Mouse (Mus musculus) limb, embryonic 12.5 days (tissue): ENCODE measurements around the gene Ppp1r3c. TPM values are rescaled to one million over a fixed set of nuclear protein-coding genes. Genes with fewer than 3 reads are reported as not detected.
A peak's percentile ranks its signal among the peaks of the same experiment; 100 is the strongest.

ENCODE experiments used
- ATAC-seq: fragments of 200-750 bp; cut with Nextera tagmentation; 2 replicates; pipeline ENCODE4 v1.8.0; 2017; ENCODE audit warnings: low read depth, moderate TSS enrichment; ENCODE audit not compliant: insufficient number of reproducible peaks, insufficient read depth, low FRiP score, low TSS enrichment
- H3K27ac ChIP-seq: fragments of 300-500 bp; sonication (generic); 2 replicates; pipeline ENCODE4 v1.5.1; 2016; ENCODE audit warnings: mild to moderate bottlenecking, moderate library complexity
- H3K27me3 ChIP-seq: fragments of 300-500 bp; sonication (generic); 2 replicates; pipeline ENCODE4 v1.6.1; 2016; ENCODE audit warnings: mild to moderate bottlenecking, moderate library complexity
- H3K36me3 ChIP-seq: fragments of 300-500 bp; sonication (generic); 2 replicates; pipeline ENCODE4 v1.6.1; 2016; ENCODE audit warnings: mild to moderate bottlenecking, moderate library complexity
- H3K4me1 ChIP-seq: fragments of 300-500 bp; sonication (generic); replicated peaks from 2 replicates; pipeline ENCODE4 v1.6.1; 2016
- H3K4me2 ChIP-seq: fragments of 300-500 bp; sonication (generic); 2 replicates; pipeline ENCODE4 v1.6.1; 2016; ENCODE audit warnings: mild to moderate bottlenecking, moderate library complexity
- H3K4me3 ChIP-seq: fragments of 300-500 bp; sonication (generic); replicated peaks from 2 replicates; pipeline ENCODE4 v1.5.1; 2016; ENCODE audit warnings: mild to moderate bottlenecking
- H3K9ac ChIP-seq: fragments of 300-500 bp; sonication (generic); replicated peaks from 2 replicates; pipeline ENCODE4 v1.6.1; 2016; ENCODE audit warnings: mild to moderate bottlenecking, moderate library complexity
- H3K9me3 ChIP-seq: fragments of 300-500 bp; sonication (generic); 2 replicates; pipeline ENCODE4 v1.6.1; 2016; ENCODE audit warnings: mild to moderate bottlenecking, moderate library complexity
- WGBS: fragments of 180-500 bp; shearing (Covaris S2); methylation state at CpG from one replicate; pipeline ENCODE4 v1.1.7; 2016; 5-methylcytosine and 5-hydroxymethylcytosine counted together
- polyA plus RNA-seq: library from polyadenylated mRNA; unstranded; fragments of >200 nt; fragmentation: Nextera tagmentation; extraction: Ambion mirVana; gene quantifications from 2 replicates; pipeline ENCODE4 v1.2.1, GENCODE M21; 2016

Ppp1r3c gene
- polyA plus RNA-seq, 1 experiment from 2014 or later = 4.0 TPM

- Histone ChIP-seq H3K4me3 (no peak overlapping the region), H3K9ac (no peak overlapping the region), H3K27ac (no peak overlapping the region), H3K4me1 (no peaks in the 10 kb centered on the region), H3K4me2 (no peak overlapping the region), H3K36me3 (no peaks in the 10 kb centered on the region), H3K9me3 (no peaks in the 10 kb centered on the region), H3K27me3 (no peaks in the 10 kb centered on the region)
- WGBS = 71% methylated on average over 7 of the region's 7 CpGs
- ATAC-seq = no peak
These were observed 20.2 kb downstream of the Ppp1r3c start for GRCm38 (mm10) chr19:36716221-36716620.

DNA sequence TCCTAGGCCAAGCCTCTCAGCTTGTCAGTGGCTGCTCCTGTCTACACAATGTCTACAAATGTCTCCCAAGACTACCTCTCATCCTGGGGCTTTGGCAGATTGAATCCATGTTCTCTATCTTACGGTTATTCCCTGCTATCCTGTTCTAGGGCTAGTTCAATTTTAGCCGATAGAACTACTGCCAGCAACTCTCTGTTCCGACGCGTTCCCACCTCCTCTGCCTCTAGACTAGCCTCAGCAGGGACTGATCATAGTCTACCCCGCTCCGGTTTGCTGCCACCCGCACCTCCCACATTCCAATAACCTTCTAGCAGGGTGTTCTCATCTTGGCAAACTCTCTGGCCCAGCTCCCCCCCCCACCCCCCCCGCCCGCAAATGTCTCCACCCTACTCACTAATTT lies 20.9 kb downstream of the Ppp1r3c start:
- ATAC-seq = no peak
- Histone ChIP-seq H3K9me3 (no peaks in the 10 kb centered on the region), H3K27ac (no peak overlapping the region), H3K4me1 (no peaks in the 10 kb centered on the region), H3K4me2 (no peak overlapping the region), H3K4me3 (no peak overlapping the region), H3K27me3 (no peaks in the 10 kb centered on the region), H3K9ac (no peak overlapping the region), H3K36me3 (no peaks in the 10 kb centered on the region)
- 90% methylated on average over 10 of the region's 10 CpGs for WGBS

DNA sequence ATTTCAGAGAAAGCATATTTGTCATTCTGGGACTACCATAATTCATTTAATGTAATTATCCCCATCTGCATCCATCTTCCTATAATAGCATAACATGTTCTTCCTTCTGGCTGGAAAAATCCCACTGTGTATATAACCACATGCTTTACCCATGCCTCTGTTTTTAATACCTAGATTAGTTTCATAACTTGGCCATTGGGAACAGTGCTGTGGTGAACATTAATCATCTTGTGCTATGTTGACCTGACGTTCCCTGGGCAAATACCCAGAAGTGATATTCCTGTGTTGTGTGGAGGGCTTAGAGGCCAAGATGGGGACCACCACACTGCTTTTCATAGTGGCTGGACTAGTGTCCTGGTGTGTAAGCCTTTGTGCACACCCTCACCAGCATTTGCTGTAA lies 22.0 kb downstream of the Ppp1r3c start:
- Histone ChIP-seq H3K9ac (no peak overlapping the region), H3K36me3 (no peaks in the 10 kb centered on the region), H3K9me3 (0 out of 2 replicates have a peak, but pooled peaks cover 1% of the 10 kb centered on the region), H3K4me2 (no peak overlapping the region), H3K4me1 (no peaks in the 10 kb centered on the region), H3K27me3 (no peaks in the 10 kb centered on the region), H3K4me3 (no peak overlapping the region), H3K27ac (no peak overlapping the region)
- WGBS = 75% methylated on average over 1 of the region's 1 CpGs
- no peak for ATAC-seq

DNA sequence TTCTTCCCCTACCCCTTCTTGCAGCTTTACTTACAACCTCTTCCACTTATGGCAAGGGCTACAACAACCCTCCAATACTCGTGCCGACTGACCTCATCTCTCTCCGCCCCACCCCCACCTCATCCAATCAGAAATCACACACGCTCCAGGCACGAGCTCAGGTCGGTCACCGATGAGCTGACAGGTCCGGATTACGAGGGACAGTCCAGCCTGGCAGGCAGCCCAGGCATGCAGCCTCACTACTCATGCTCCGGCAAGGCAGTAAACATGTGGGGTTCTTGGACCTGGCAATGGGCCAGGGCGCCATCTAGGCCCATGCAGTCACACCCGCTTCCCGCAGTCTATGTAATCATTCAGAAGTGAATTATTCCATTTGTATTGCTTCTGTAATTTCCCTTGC lies 23.4 kb downstream of the Ppp1r3c start:
- 0 out of 2 replicates have a peak, but pooled peaks cover 4% of the 10 kb centered on the region for H3K9me3 ChIP-seq
- no peaks in the 10 kb centered on the region for H3K36me3 ChIP-seq
- H3K4me3 ChIP-seq = no peak overlapping the region
- 73% methylated on average over 13 of the region's 13 CpGs for WGBS
- H3K9ac ChIP-seq = no peak overlapping the region
- H3K27ac ChIP-seq = no peak overlapping the region
- no peaks in the 10 kb centered on the region for H3K4me1 ChIP-seq
- no peak for ATAC-seq
- no peak overlapping the region for H3K4me2 ChIP-seq
- no peaks in the 10 kb centered on the region for H3K27me3 ChIP-seq

- Histone ChIP-seq H3K4me3 (no peak overlapping the region), H3K4me1 (no peaks in the 10 kb centered on the region), H3K4me2 (no peak overlapping the region), H3K27ac (no peak overlapping the region), H3K36me3 (no peaks in the 10 kb centered on the region), H3K27me3 (no peaks in the 10 kb centered on the region), H3K9me3 (0 out of 2 replicates have a peak, but pooled peaks cover 4% of the 10 kb centered on the region), H3K9ac (no peak overlapping the region)
- 68% methylated on average over 6 of the region's 6 CpGs for WGBS
- no peak for ATAC-seq
These were observed 30.3 kb downstream of the Ppp1r3c start for GRCm38 (mm10) chr19:36706195-36706594.

DNA sequence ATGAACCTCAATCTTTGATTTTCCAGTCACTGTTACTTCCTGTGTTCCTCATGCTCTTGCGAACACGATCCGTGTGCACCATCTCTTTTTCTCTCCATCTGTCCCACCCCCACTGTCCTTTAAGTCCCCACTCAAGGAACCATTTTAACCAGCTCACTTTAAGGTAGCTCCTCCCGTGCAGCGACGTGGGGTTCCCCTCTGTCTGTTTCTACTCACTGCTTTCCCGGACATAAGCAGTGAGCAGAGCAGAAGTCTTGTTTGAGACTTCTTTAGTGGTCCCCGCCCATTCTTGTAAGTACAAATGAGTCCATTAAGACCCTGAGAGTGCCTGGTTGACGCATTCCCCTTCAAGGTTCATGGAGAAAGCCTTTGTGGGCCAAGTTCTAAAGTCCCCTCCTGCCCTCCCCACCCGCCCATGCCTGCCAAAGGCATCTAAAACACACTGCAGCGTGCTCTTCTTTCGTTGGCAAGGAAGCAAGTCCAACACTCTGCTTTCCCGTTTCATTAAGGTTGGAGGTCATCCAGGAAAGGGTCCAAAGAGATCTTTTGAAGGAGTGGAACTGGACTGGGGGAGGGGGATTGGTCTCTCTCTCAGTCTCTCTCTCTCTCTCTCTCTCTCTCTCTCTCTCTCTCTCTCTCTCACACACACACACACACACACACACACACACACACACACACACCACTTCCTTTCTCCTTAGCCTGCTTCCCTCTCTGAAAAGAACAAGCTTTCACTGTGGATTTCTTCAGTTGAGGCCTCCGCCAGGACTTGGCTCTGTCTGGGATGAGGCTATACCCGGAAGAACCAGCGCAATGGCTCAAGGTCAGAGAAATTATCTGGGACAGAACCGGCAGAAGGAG lies 30.9 kb downstream of the Ppp1r3c start:
- Histone ChIP-seq H3K9ac (no peak overlapping the region), H3K4me3 (no peak overlapping the region), H3K27me3 (no peaks in the 10 kb centered on the region), H3K36me3 (no peaks in the 10 kb centered on the region), H3K9me3 (0 out of 2 replicates have a peak, but pooled peaks cover 4% of the 10 kb centered on the region), H3K27ac (0 out of 2 replicates have a peak overlapping the region, but pooled peaks have one; percentile 12), H3K4me2 (no peak overlapping the region), H3K4me1 (0 out of 2 replicates have a peak, but pooled peaks cover 3% of the 10 kb centered on the region)
- no peak for ATAC-seq
- WGBS = 79% methylated on average over 17 of the region's 17 CpGs

DNA sequence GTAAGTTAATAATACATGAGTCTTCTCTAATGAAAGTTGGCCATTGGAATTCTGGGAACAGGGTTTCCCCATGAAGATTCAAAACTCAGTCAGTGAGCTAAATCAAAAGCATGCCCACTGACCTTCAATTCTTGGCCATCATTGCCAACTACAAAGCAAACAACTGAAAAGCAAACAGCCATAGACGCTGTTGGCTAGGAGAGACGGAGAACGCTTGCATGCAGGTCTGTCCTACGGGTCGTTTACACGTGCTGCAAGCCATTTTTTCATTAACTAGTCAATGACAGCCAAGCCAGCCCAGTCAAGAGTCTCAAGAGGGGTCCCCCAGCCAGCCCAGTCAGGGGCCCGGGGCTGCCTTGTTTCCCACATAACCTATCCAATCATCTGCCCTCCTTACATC lies 31.7 kb downstream of the Ppp1r3c start:
- 0 out of 2 replicates have a peak, but pooled peaks cover 3% of the 10 kb centered on the region for H3K4me1 ChIP-seq
- WGBS = 81% methylated on average over 7 of the region's 7 CpGs

GRCm38 (mm10) chr19:36701809-36702622 lies 34.4 kb downstream of the Ppp1r3c start:
- ATAC-seq = no peak
- Histone ChIP-seq H3K27ac (no peak overlapping the region), H3K4me2 (no peak overlapping the region)

More for the DNA sequence above, 31.7 kb downstream of the Ppp1r3c start:
- H3K4me3 ChIP-seq = no peak overlapping the region
- H3K27me3 ChIP-seq = no peaks in the 10 kb centered on the region
- H3K36me3 ChIP-seq = no peaks in the 10 kb centered on the region
- ATAC-seq = no peak
- H3K27ac ChIP-seq = no peak overlapping the region
- no peak overlapping the region for H3K9ac ChIP-seq
- 0 out of 2 replicates have a peak, but pooled peaks cover 4% of the 10 kb centered on the region for H3K9me3 ChIP-seq
- H3K4me2 ChIP-seq = no peak overlapping the region

DNA sequence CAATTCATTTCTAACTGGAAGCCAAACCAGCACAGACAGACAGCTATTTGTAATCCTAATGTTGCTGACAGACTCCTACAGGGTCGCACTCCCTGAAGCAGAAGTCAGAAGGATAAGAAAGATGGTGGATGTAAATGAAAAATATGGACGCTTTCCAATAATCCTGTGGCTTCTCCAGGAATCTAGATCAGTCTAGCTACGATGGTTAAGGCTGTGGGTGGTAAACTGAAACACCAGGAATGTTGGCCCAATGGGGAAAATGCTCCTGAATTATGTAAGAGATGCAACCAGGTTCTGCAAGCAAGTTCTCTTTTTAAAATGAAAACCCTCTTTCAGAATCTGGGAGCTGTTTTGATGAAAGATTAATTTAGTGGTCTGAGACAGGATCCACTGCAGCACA lies 35.1 kb downstream of the Ppp1r3c start:
- no peak overlapping the region for H3K4me3 ChIP-seq
- H3K9me3 ChIP-seq = no peaks in the 10 kb centered on the region
- no peaks in the 10 kb centered on the region for H3K36me3 ChIP-seq
- 77% methylated on average over 3 of the region's 3 CpGs for WGBS
- no peak overlapping the region for H3K4me2 ChIP-seq
- H3K4me1 ChIP-seq = 0 out of 2 replicates have a peak, but pooled peaks cover 3% of the 10 kb centered on the region
- no peak overlapping the region for H3K27ac ChIP-seq
- no peak overlapping the region for H3K9ac ChIP-seq
- ATAC-seq = no peak
- H3K27me3 ChIP-seq = no peaks in the 10 kb centered on the region; the same call in 1 of the 2 replicates

More at GRCm38 (mm10) chr19:36701809-36702622, 34.4 kb downstream of the Ppp1r3c start:
- Histone ChIP-seq H3K9me3 (no peaks in the 10 kb centered on the region), H3K4me1 (0 out of 2 replicates have a peak, but pooled peaks cover 3% of the 10 kb centered on the region), H3K36me3 (no peaks in the 10 kb centered on the region), H3K4me3 (no peak overlapping the region), H3K27me3 (no peaks in the 10 kb centered on the region), H3K9ac (no peak overlapping the region)
- WGBS = 49% methylated on average over 9 of the region's 9 CpGs

GRCm38 (mm10) chr19:36700937-36701336 lies 35.5 kb downstream of the Ppp1r3c start:
- ATAC-seq = no peak
- no peaks in the 10 kb centered on the region; the same call in 1 of the 2 replicates for H3K27me3 ChIP-seq
- H3K27ac ChIP-seq = no peak overlapping the region
- H3K9me3 ChIP-seq = no peaks in the 10 kb centered on the region
- 0 out of 2 replicates have a peak, but pooled peaks cover 3% of the 10 kb centered on the region for H3K4me1 ChIP-seq
- no peaks in the 10 kb centered on the region for H3K36me3 ChIP-seq
- no peak overlapping the region for H3K9ac ChIP-seq
- H3K4me2 ChIP-seq = no peak overlapping the region
- H3K4me3 ChIP-seq = no peak overlapping the region
- WGBS = 83% methylated on average over 4 of the region's 4 CpGs

DNA sequence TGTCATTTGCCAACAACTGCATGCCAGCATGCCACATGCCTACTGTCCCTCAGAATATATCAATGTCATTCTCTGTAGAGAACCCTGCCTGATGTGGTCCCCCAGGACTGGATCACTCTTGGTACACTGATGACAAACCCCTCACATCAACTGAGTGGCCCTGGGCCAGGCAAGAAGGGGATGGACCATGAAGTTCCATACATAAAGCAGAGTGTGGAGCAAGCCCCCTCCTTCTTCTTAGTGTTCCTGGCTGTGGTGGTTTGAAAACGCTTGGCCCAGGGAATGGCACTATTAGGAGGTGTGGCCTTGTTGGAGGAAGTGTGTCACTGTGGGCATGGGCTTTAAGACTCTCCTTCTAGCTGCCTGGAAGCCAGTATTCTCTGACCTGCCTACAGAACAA lies 37.3 kb downstream of the Ppp1r3c start:
- Histone ChIP-seq H3K4me3 (no peak overlapping the region), H3K27ac (no peak overlapping the region), H3K9ac (no peak overlapping the region), H3K4me1 (0 out of 2 replicates have a peak, but pooled peaks cover 3% of the 10 kb centered on the region), H3K4me2 (no peak overlapping the region), H3K27me3 (no peaks in the 10 kb centered on the region; the same call in 1 of the 2 replicates), H3K9me3 (no peaks in the 10 kb centered on the region), H3K36me3 (no peaks in the 10 kb centered on the region)
- ATAC-seq = no peak
- WGBS = 94% methylated on average over 1 of the region's 1 CpGs
